Mouse (Mus musculus) embryonic fibroblast, embryonic 13.5 days (primary cell): ENCODE data around the gene Kcna6. TPM values are rescaled to one million over a fixed set of nuclear protein-coding genes. Genes with fewer than 3 reads are reported as not detected.

Source experiments
- H3K27ac ChIP-seq: 2 replicates; pipeline ENCODE4 v1.5.1; 2012; ENCODE audit warnings: low read length, control low read depth, inconsistent platforms; ENCODE audit not compliant: insufficient read depth
- H3K4me1 ChIP-seq: 2 replicates; pipeline ENCODE4 v1.6.1; 2011; ENCODE audit warnings: low read length; ENCODE audit not compliant: control insufficient read depth, insufficient read depth
- H3K4me3 ChIP-seq: 2 replicates; pipeline ENCODE4 v1.5.1; 2011; ENCODE audit warnings: mild to moderate bottlenecking, control low read depth, low read length; ENCODE audit not compliant: insufficient read depth
- CTCF ChIP-seq: IDR thresholded peaks from 2 replicates; pipeline ENCODE4 v1.5.1; 2011; ENCODE audit warnings: mild to moderate bottlenecking, control low read depth, low read length, moderate library complexity, borderline replicate concordance; ENCODE audit not compliant: insufficient read depth
- POLR2A ChIP-seq: IDR thresholded peaks from 2 replicates; pipeline ENCODE4 v1.6.1; 2011; ENCODE audit warnings: low read depth, mild to moderate bottlenecking, control low read depth, low read length, moderate library complexity
- polyA plus RNA-seq: library from polyadenylated mRNA; stranded (reverse); fragments of >200 nt; gene quantifications from 2 replicates; pipeline ENCODE4 v1.2.4, GENCODE M21; 2011; ENCODE audit warnings: low read depth; ENCODE audit not compliant: missing spikeins, insufficient read length

Gene Kcna6
- polyA plus RNA-seq, 1 experiment = 2.2 TPM

GRCm38 (mm10) chr6:126736996-126737395, 3.5 kb downstream of the Kcna6 start:
- Histone ChIP-seq H3K27ac (no peak overlapping the region), H3K4me3 (no peak overlapping the region), H3K4me1 (no peaks in the 10 kb centered on the region)
- TF ChIP-seq CTCF (no peak), POLR2A (no peak)

DNA sequence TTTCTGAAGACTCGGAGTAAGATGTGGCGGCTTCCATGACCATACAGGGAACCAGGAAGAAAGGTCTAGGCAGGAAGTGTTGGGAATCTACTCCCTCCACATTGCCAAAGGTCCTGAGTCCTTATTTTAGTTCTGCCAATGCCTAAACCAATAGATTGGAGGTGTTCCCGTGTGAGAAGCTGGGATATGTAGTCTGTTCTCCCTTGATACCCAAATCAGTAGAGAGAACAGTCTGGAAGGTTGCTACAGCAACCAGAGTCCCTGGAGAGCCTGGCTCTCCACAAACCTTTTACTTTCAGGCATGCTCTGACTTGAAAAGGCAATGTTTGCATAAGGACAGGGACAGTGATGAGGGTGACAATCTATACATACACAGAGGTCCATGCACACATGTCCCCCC, 4.7 kb downstream of the Kcna6 start:
- H3K4me1 ChIP-seq = no peaks in the 10 kb centered on the region
- no peak for TF ChIP-seq CTCF
- no peak for TF ChIP-seq POLR2A

GRCm38 (mm10) chr6:126732645-126733044, 7.8 kb downstream of the Kcna6 start:
- no peak for TF ChIP-seq POLR2A
- no peak for TF ChIP-seq CTCF
- H3K4me3 ChIP-seq = no peak overlapping the region
- H3K4me1 ChIP-seq = no peaks in the 10 kb centered on the region
- H3K27ac ChIP-seq = no peak overlapping the region

More for the DNA sequence above, 4.7 kb downstream of the Kcna6 start:
- Histone ChIP-seq H3K4me3 (no peak overlapping the region), H3K27ac (no peak overlapping the region)

- Histone ChIP-seq H3K4me3 (no peak overlapping the region), H3K4me1 (no peaks in the 10 kb centered on the region), H3K27ac (no peak overlapping the region)
- TF ChIP-seq POLR2A (no peak), CTCF (no peak)
These were observed 11.7 kb downstream of the Kcna6 start for GRCm38 (mm10) chr6:126728803-126729202.

- H3K27ac ChIP-seq = no peak overlapping the region
- no peak overlapping the region for H3K4me3 ChIP-seq
- TF ChIP-seq CTCF (no peak), POLR2A (no peak)
- no peaks in the 10 kb centered on the region for H3K4me1 ChIP-seq
These were observed 21.9 kb downstream of the Kcna6 start for GRCm38 (mm10) chr6:126718423-126719087.

GRCm38 (mm10) chr6:126712531-126712930, 27.9 kb downstream of the Kcna6 start:
- Histone ChIP-seq H3K27ac (no peak overlapping the region), H3K4me3 (no peak overlapping the region), H3K4me1 (no peaks in the 10 kb centered on the region)
- TF ChIP-seq POLR2A (no peak), CTCF (no peak)

GRCm38 (mm10) chr6:126705936-126706335, 34.5 kb downstream of the Kcna6 start:
- Histone ChIP-seq H3K4me1 (no peaks in the 10 kb centered on the region), H3K27ac (no peak overlapping the region), H3K4me3 (no peak overlapping the region)
- TF ChIP-seq POLR2A (no peak), CTCF (no peak)

DNA sequence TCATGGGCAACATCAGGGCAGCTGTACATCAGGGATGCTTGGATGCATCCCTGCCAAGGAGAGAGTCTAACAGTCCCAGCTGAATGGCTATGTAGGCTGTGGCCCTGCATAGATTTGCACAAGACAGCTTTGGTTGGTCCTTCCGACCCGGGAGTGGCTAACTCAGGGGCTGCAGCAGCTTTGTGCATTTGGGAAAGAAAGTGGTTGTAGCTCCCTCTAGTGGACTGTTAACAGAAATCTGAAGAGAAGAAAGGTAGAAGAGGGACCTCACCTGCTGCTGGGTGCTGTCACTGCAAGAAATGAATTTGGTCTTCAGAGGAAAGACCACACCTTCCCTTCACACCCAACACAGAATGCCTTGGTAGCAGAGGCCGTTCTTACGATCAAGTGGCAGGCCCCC, 36.0 kb downstream of the Kcna6 start:
- Histone ChIP-seq H3K4me1 (no peaks in the 10 kb centered on the region), H3K27ac (no peak overlapping the region), H3K4me3 (no peak overlapping the region)
- TF ChIP-seq CTCF (no peak), POLR2A (no peak)

GRCm38 (mm10) chr6:126702116-126702515, 38.4 kb downstream of the Kcna6 start:
- Histone ChIP-seq H3K4me3 (no peak overlapping the region), H3K27ac (no peak overlapping the region), H3K4me1 (no peaks in the 10 kb centered on the region)
- TF ChIP-seq CTCF = peak; percentile 29; the same call in 1 of the 2 replicates
- TF ChIP-seq POLR2A = no peak

- Histone ChIP-seq H3K27ac (no peak overlapping the region), H3K4me3 (no peak overlapping the region), H3K4me1 (no peaks in the 10 kb centered on the region)
- no peak for TF ChIP-seq CTCF
- TF ChIP-seq POLR2A = no peak
These were observed 39.3 kb downstream of the Kcna6 start for GRCm38 (mm10) chr6:126701196-126701595.
